Mouse (Mus musculus): ENCODE results near the gene Ghr. TPM values are rescaled to one million over a fixed set of nuclear protein-coding genes. Genes with fewer than 3 reads are reported as not detected.

Gene Ghr
- total RNA-seq, 2 experiments from 2014 or later: 183 to 184 TPM

GRCm38 (mm10) chr15:3383788-3384187, 199.5 kb downstream of the Ghr start:
- DNase-seq (ENCODE audit: low spot score): no peak

GRCm38 (mm10) chr15:3381413-3381812, 201.9 kb downstream of the Ghr start:
- DNase-seq (ENCODE audit: low spot score): no peak

- DNase-seq (ENCODE audit: low spot score): no peak
Observed at GRCm38 (mm10) chr15:3368261-3368832, 214.9 kb downstream of the Ghr start.

GRCm38 (mm10) chr15:3356073-3356766, 227.1 kb downstream of the Ghr start:
- peak; percentile 15 for DNase-seq (ENCODE audit: low spot score)

- no peak for DNase-seq (ENCODE audit: low spot score)
Observed at GRCm38 (mm10) chr15:3353696-3354095, 229.6 kb downstream of the Ghr start.

GRCm38 (mm10) chr15:3349306-3350064, 233.8 kb downstream of the Ghr start:
- DNase-seq (ENCODE audit: low spot score): no peak

- no peak for DNase-seq (ENCODE audit: low spot score)
Observed at GRCm38 (mm10) chr15:3346682-3347081, 236.6 kb downstream of the Ghr start.

- peak; percentile 28 for DNase-seq (ENCODE audit: low spot score)
Observed at GRCm38 (mm10) chr15:3344555-3344954, 238.7 kb downstream of the Ghr start.

GRCm38 (mm10) chr15:3341806-3342582, 241.3 kb downstream of the Ghr start:
- DNase-seq (ENCODE audit: low spot score): peak; percentile 72

- no peak for DNase-seq (ENCODE audit: low spot score)
Observed at GRCm38 (mm10) chr15:3339847-3340246, 243.4 kb downstream of the Ghr start.

GRCm38 (mm10) chr15:3332517-3332916, 250.8 kb downstream of the Ghr start:
- peak; percentile 55 for DNase-seq (ENCODE audit: low spot score)

- no peak for DNase-seq (ENCODE audit: low spot score)
Observed at GRCm38 (mm10) chr15:3331813-3332212, 251.5 kb downstream of the Ghr start.

- DNase-seq (ENCODE audit: low spot score): no peak
Observed at GRCm38 (mm10) chr15:3330291-3330690, 253.0 kb downstream of the Ghr start.

GRCm38 (mm10) chr15:3323041-3323440, 260.3 kb downstream of the Ghr start:
- DNase-seq (ENCODE audit: low spot score): no peak

GRCm38 (mm10) chr15:3319929-3320328, 263.4 kb downstream of the Ghr start:
- DNase-seq (ENCODE audit: low spot score): no peak

- DNase-seq (ENCODE audit: low spot score): no peak
Observed at GRCm38 (mm10) chr15:3316617-3317016, 266.7 kb downstream of the Ghr start.

GRCm38 (mm10) chr15:3312937-3313336, 270.4 kb downstream of the Ghr start:
- DNase-seq (ENCODE audit: low spot score): peak; percentile 31

- no peak for DNase-seq (ENCODE audit: low spot score)
Observed at GRCm38 (mm10) chr15:3309856-3310255, 273.4 kb downstream of the Ghr start.

GRCm38 (mm10) chr15:3303426-3303825, 279.9 kb downstream of the Ghr start, which contains the start of gene Ccdc152:
TSS of gene Ccdc152 (minus strand) at chr15:3303526.
- DNase-seq (ENCODE audit: low spot score): no peak

- DNase-seq (ENCODE audit: low spot score): no peak
Observed at GRCm38 (mm10) chr15:3300361-3301100, 282.8 kb downstream of the Ghr start.

- DNase-seq (ENCODE audit: low spot score): no peak
Observed at GRCm38 (mm10) chr15:3297615-3298014, 285.7 kb downstream of the Ghr start.
